Mouse (Mus musculus) erythroblast, embryonic 14.5 days (primary cell): ENCODE results near the gene Nlk.

Source experiments
- GATA1 ChIP-seq: IDR thresholded peaks from 2 replicates; pipeline ENCODE4 v1.6.1; 2012; ENCODE audit warnings: low read length, inconsistent platforms, mixed read lengths
- TAL1 ChIP-seq: IDR thresholded peaks from 3 replicates; pipeline ENCODE4 v1.6.1; 2012; ENCODE audit warnings: low read length, inconsistent platforms, mixed read lengths

- TF ChIP-seq GATA1 = no peak
- no peak for TF ChIP-seq TAL1
These were observed 149.3 kb downstream of the Nlk start for GRCm38 (mm10) chr11:78547718-78548460.
